Mouse (Mus musculus) yolk sac, embryonic 10.5 days (tissue): Measurements from ENCODE around the gene Sumo1.
"Not testable (repeated sequence)": the region's sequence is repeated elsewhere in the genome, so short reads cannot be mapped to it uniquely, and the experiment has no call there.

ENCODE experiments used
- DNase-seq: peaks from one replicate; pipeline ENCODE4 v3.0.0-alpha.2; 2017; ENCODE audit warnings: low spot score

Gene Sumo1

GRCm38 (mm10) chr1:59636349-59636748 lies 34.3 kb downstream of the Sumo1 start:
- no peak for DNase-seq

- no peak for DNase-seq
Measured at GRCm38 (mm10) chr1:59633056-59633455, 37.6 kb downstream of the Sumo1 start.

- DNase-seq = no peak
Measured at GRCm38 (mm10) chr1:59631986-59632659, 38.5 kb downstream of the Sumo1 start.

GRCm38 (mm10) chr1:59630356-59630755 lies 40.3 kb downstream of the Sumo1 start:
- not testable (repeated sequence) for DNase-seq

GRCm38 (mm10) chr1:59629194-59629593 lies 41.4 kb downstream of the Sumo1 start:
- DNase-seq = no peak

- no peak for DNase-seq
Measured at GRCm38 (mm10) chr1:59625410-59625809, 45.2 kb downstream of the Sumo1 start.

- peak; percentile 41 for DNase-seq
Measured at GRCm38 (mm10) chr1:59623325-59624017, 47.2 kb downstream of the Sumo1 start.

- no peak for DNase-seq
Measured at GRCm38 (mm10) chr1:59619201-59619600, 51.4 kb downstream of the Sumo1 start.

- no peak for DNase-seq
Measured at GRCm38 (mm10) chr1:59615021-59615420, 55.6 kb downstream of the Sumo1 start.

- DNase-seq = peak; percentile 49
Measured at GRCm38 (mm10) chr1:59613795-59614194, 56.8 kb downstream of the Sumo1 start.

GRCm38 (mm10) chr1:59610929-59611328 lies 59.7 kb downstream of the Sumo1 start:
- DNase-seq = no peak

GRCm38 (mm10) chr1:59609896-59610295 lies 60.7 kb downstream of the Sumo1 start:
- peak; percentile 15 for DNase-seq

- no peak for DNase-seq
Measured at GRCm38 (mm10) chr1:59609458-59609857, 61.2 kb downstream of the Sumo1 start.

GRCm38 (mm10) chr1:59608920-59609319 lies 61.7 kb downstream of the Sumo1 start:
- DNase-seq = no peak

GRCm38 (mm10) chr1:59608125-59608762 lies 62.4 kb downstream of the Sumo1 start:
- DNase-seq = no peak

- no peak for DNase-seq
Measured at GRCm38 (mm10) chr1:59607071-59607470, 63.6 kb downstream of the Sumo1 start.

- DNase-seq = no peak
Measured at GRCm38 (mm10) chr1:59606479-59606878, 64.2 kb downstream of the Sumo1 start.

GRCm38 (mm10) chr1:59603893-59604292 lies 66.7 kb downstream of the Sumo1 start:
- no peak for DNase-seq

GRCm38 (mm10) chr1:59603417-59603712 lies 67.3 kb downstream of the Sumo1 start:
- DNase-seq = no peak

- no peak for DNase-seq
Measured at GRCm38 (mm10) chr1:59602531-59603416, 67.9 kb downstream of the Sumo1 start.

- no peak for DNase-seq
Measured at GRCm38 (mm10) chr1:59595609-59596008, 75.0 kb downstream of the Sumo1 start.

GRCm38 (mm10) chr1:59594586-59595266 lies 75.9 kb downstream of the Sumo1 start:
- no peak for DNase-seq
